Mouse (Mus musculus) myocyte (in vitro differentiated cells): Measurements from ENCODE around the gene Ovol2. TPM values are rescaled to one million over a fixed set of nuclear protein-coding genes. Genes with fewer than 3 reads are reported as not detected.

Experiments
- H3K27me3 ChIP-seq: one replicate; pipeline ENCODE4 v1.6.1; 2011; ENCODE audit not compliant: control insufficient read depth, insufficient read depth, insufficient read length
- H3K36me3 ChIP-seq: one replicate; pipeline ENCODE4 v1.6.1; 2011; ENCODE audit not compliant: control insufficient read depth, insufficient read depth
- H3K4me2 ChIP-seq: one replicate; pipeline ENCODE4 v1.6.1; 2011; ENCODE audit warnings: low read depth, control low read depth
- H3K4me3 ChIP-seq: one replicate; pipeline ENCODE4 v1.5.1; 2011; ENCODE audit warnings: mild to moderate bottlenecking, control low read depth, moderate library complexity
- H3K79me2 ChIP-seq: one replicate; pipeline ENCODE4 v1.6.1; 2011; ENCODE audit not compliant: control insufficient read depth, insufficient read depth
- H3ac ChIP-seq: one replicate; pipeline ENCODE4 v1.6.1; 2011; ENCODE audit not compliant: control insufficient read depth, insufficient read length
- CEBPB ChIP-seq: IDR thresholded peaks from 2 replicates; pipeline ENCODE4 v1.6.1; 2011; ENCODE audit warnings: mild to moderate bottlenecking, moderate library complexity; ENCODE audit not compliant: poor library complexity, insufficient read depth, severe bottlenecking
- E2F4 ChIP-seq: IDR thresholded peaks from one replicate; pipeline ENCODE4 v1.6.1; 2011; ENCODE audit warnings: mild to moderate bottlenecking, control low read depth, moderate library complexity; ENCODE audit not compliant: insufficient read depth
- MAX ChIP-seq: IDR thresholded peaks from one replicate; pipeline ENCODE4 v1.6.1; 2011; ENCODE audit warnings: low read depth, mild to moderate bottlenecking, control low read depth
- MYOD1 ChIP-seq, 3 experiments: IDR thresholded peaks; one replicate each; pipeline ENCODE4 v1.6.1; 2011; ENCODE audit warnings: control low read depth in 2 of 3, low read depth in 2 of 3, mild to moderate bottlenecking in 2 of 3, moderate library complexity in 1 of 3; ENCODE audit not compliant: insufficient read length in 2 of 3, control insufficient read depth in 1 of 3
- MYOG ChIP-seq, 3 experiments: IDR thresholded peaks; one replicate each; pipeline ENCODE4 v1.6.1; 2011; ENCODE audit warnings: control low read depth in 2 of 3, low read depth in 2 of 3, mild to moderate bottlenecking in 2 of 3; ENCODE audit not compliant: insufficient read length in 2 of 3, control insufficient read depth in 1 of 3, insufficient read depth in 1 of 3
- POLR2A ChIP-seq: IDR thresholded peaks from one replicate; pipeline ENCODE4 v1.6.1; 2011; ENCODE audit warnings: low read depth, mild to moderate bottlenecking, control low read depth, moderate library complexity; ENCODE audit not compliant: insufficient read length
- POLR2AphosphoS2 ChIP-seq: IDR thresholded peaks from one replicate; pipeline ENCODE4 v1.6.1; 2011; ENCODE audit warnings: low read depth, control low read depth; ENCODE audit not compliant: insufficient read length
- REST ChIP-seq: IDR thresholded peaks from one replicate; pipeline ENCODE4 v1.6.1; 2011; ENCODE audit warnings: mild to moderate bottlenecking, control low read depth, moderate library complexity; ENCODE audit not compliant: insufficient read depth, insufficient read length
- SRF ChIP-seq: IDR thresholded peaks from one replicate; pipeline ENCODE4 v1.6.1; 2011; ENCODE audit warnings: low read depth; ENCODE audit not compliant: control insufficient read depth, insufficient read length
- TCF12 ChIP-seq: IDR thresholded peaks from one replicate; pipeline ENCODE4 v1.6.1; 2011; ENCODE audit warnings: mild to moderate bottlenecking, control low read depth; ENCODE audit not compliant: poor library complexity, insufficient read depth, severe bottlenecking
- TCF3 ChIP-seq: IDR thresholded peaks from one replicate; pipeline ENCODE4 v1.6.1; 2011; ENCODE audit warnings: low read depth, control low read depth; ENCODE audit not compliant: insufficient read length
- USF1 ChIP-seq: IDR thresholded peaks from one replicate; pipeline ENCODE4 v1.6.1; 2011; ENCODE audit warnings: low read depth, mild to moderate bottlenecking, control low read depth, moderate library complexity
- polyA plus RNA-seq: library from polyadenylated mRNA; unstranded; fragments of >200 nt; fragmentation: generic; extraction: Trizol; gene quantifications from one replicate; pipeline ENCODE4 v1.2.1, GENCODE M21; 2012; ENCODE audit warnings: missing spikeins

Ovol2 gene
- polyA plus RNA-seq, 1 experiment, result not detected

- H3K4me3 ChIP-seq, result no peak overlapping the region
- no peaks in the 10 kb centered on the region for H3K27me3 ChIP-seq
- H3ac ChIP-seq, result no peak overlapping the region
- TF ChIP-seq TCF3 (no peak), REST (no peak), USF1 (no peak), SRF (no peak), TCF12 (no peak), POLR2AphosphoS2 (no peak)
- H3K4me2 ChIP-seq, result no peak overlapping the region
- H3K79me2 ChIP-seq, result peaks cover 3% of the 10 kb centered on the region
- H3K36me3 ChIP-seq, result peaks cover 3% of the 10 kb centered on the region
These were observed 55.1 kb downstream of the Ovol2 start for GRCm38 (mm10) chr2:144276885-144277284.

GRCm38 (mm10) chr2:144274741-144275140, 57.2 kb downstream of the Ovol2 start:
- H3K36me3 ChIP-seq, result peaks cover 3% of the 10 kb centered on the region
- no peak overlapping the region for H3ac ChIP-seq
- H3K4me3 ChIP-seq, result no peak overlapping the region
- H3K27me3 ChIP-seq, result no peaks in the 10 kb centered on the region
- H3K4me2 ChIP-seq, result no peak overlapping the region
- H3K79me2 ChIP-seq, result peaks cover 9% of the 10 kb centered on the region
- TF ChIP-seq USF1 (no peak), MAX (no peak), CEBPB (no peak), MYOG (IDR thresholded peaks at IDR 0.05; ENCODE audit: control insufficient read depth in 1 of 3, insufficient read depth in 1 of 3, insufficient read length in 2 of 3, low read depth in 2 of 3) (no peak), POLR2A (no peak), SRF (no peak), REST (no peak), E2F4 (no peak), MYOD1 (IDR thresholded peaks at IDR 0.05; ENCODE audit: control insufficient read depth in 1 of 3, insufficient read length in 2 of 3, low read depth in 2 of 3) (no peak), POLR2AphosphoS2 (no peak), TCF12 (no peak), TCF3 (no peak)

GRCm38 (mm10) chr2:144272088-144272487, 59.9 kb downstream of the Ovol2 start:
- no peak for TF ChIP-seq TCF3
- no peak for TF ChIP-seq MYOG (IDR thresholded peaks at IDR 0.05; ENCODE audit: control insufficient read depth in 1 of 3, insufficient read depth in 1 of 3, insufficient read length in 2 of 3, low read depth in 2 of 3)
- TF ChIP-seq REST, result no peak
- TF ChIP-seq POLR2A, result no peak
- TF ChIP-seq CEBPB, result no peak
- no peak for TF ChIP-seq USF1
- no peak for TF ChIP-seq MAX
- TF ChIP-seq POLR2AphosphoS2, result no peak
- no peak for TF ChIP-seq SRF
- TF ChIP-seq E2F4, result no peak
- no peak for TF ChIP-seq MYOD1 (IDR thresholded peaks at IDR 0.05; ENCODE audit: control insufficient read depth in 1 of 3, insufficient read length in 2 of 3, low read depth in 2 of 3)
- H3K36me3 ChIP-seq, result peaks cover 1% of the 10 kb centered on the region

GRCm38 (mm10) chr2:144270507-144271420, 61.2 kb downstream of the Ovol2 start, which contains the start of the genes Mgme1 and Snx5:
Gene Mgme1, plus strand, starts transcription at chr2:144270663.
Gene Snx5, minus strand, starts transcription at chr2:144270906.
- Histone ChIP-seq H3ac (peak within 1 kb of the TSS; percentile 88), H3K36me3 (no peaks in the 10 kb centered on the region)
- TF ChIP-seq USF1 (peak; percentile 31), TCF3 (no peak), POLR2AphosphoS2 (peak; percentile 98), TCF12 (no peak), E2F4 (peak; percentile 77), MAX (peak; percentile 5), MYOD1 (IDR thresholded peaks at IDR 0.05; ENCODE audit: control insufficient read depth in 1 of 3, insufficient read length in 2 of 3, low read depth in 2 of 3) (peak in 2 of 3 experiments; percentile 68 to 85), POLR2A (peak; percentile 93), SRF (no peak), MYOG (IDR thresholded peaks at IDR 0.05; ENCODE audit: control insufficient read depth in 1 of 3, insufficient read depth in 1 of 3, insufficient read length in 2 of 3, low read depth in 2 of 3) (peak in 2 of 3 experiments; percentile 55 to 77), CEBPB (no peak)

More at GRCm38 (mm10) chr2:144272088-144272487, 59.9 kb downstream of the Ovol2 start:
- no peak overlapping the region for H3K4me2 ChIP-seq
- H3K27me3 ChIP-seq, result no peaks in the 10 kb centered on the region
- H3K4me3 ChIP-seq, result no peak overlapping the region
- H3K79me2 ChIP-seq, result peaks cover 35% of the 10 kb centered on the region
- H3ac ChIP-seq, result no peak overlapping the region

More at GRCm38 (mm10) chr2:144270507-144271420, 61.2 kb downstream of the Ovol2 start, which contains the start of the genes Mgme1 and Snx5:
- Histone ChIP-seq H3K4me2 (peak within 1 kb of the TSS; percentile 89), H3K27me3 (no peaks in the 10 kb centered on the region), H3K4me3 (peak within 1 kb of the TSS; percentile 85), H3K79me2 (peaks cover 48% of the 10 kb centered on the region)
